Mouse (Mus musculus): ENCODE measurements at regions not wholly inside any gene's neighbourhood (a gene's known extent, or its start where the extent isn't known, plus 50 kb on each side); places are given as distances from the start of the nearest gene placed in this dataset.

DNA sequence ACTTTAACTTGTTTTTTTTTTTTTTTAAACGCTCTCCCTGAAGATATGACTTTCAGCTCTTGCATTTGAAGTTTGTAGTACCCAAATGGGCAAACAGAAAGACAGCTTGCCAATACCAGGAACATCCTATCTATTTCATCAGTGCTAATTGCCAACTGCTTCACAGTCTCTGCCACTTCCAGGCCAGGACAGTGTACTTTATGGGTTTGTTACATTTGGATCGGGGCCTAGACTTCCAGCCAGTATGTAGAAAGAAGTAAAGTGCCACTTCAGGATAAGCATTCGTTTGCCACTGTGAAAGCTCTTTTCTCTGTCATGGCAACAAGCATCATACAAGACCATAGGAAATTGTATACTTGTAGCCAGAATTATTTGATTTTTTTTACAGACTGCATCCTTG lies 439.6 kb upstream of the Atp2b1 start:
- no peak overlapping the region for H3K4me3 ChIP-seq (ENCODE audit: control insufficient read depth in 1 of 2, insufficient read depth in 1 of 2, low read depth in 1 of 2, low read length in 2 of 2)
- WGBS = 51% methylated on average over 3 of the region's 3 CpGs
- no peak overlapping the region for H3K4me2 ChIP-seq (ENCODE audit: low read length)
- no peaks in the 10 kb centered on the region for H3K9me3 ChIP-seq (ENCODE audit: control insufficient read depth, low read length)
- H3K4me1 ChIP-seq (ENCODE audit: control insufficient read depth in 2 of 2, insufficient read depth in 2 of 2, low read length in 2 of 2) = no peaks in the 10 kb centered on the region
- ATAC-seq (ENCODE audit: insufficient number of reproducible peaks, insufficient read depth, low FRiP score, low read depth) = no peak
- no peaks in the 10 kb centered on the region for H3K27me3 ChIP-seq (ENCODE audit: control insufficient read depth, insufficient read depth, low read length)
- no peak overlapping the region for H3K27ac ChIP-seq (replicated peaks in 1 of 2; ENCODE audit: control insufficient read depth in 1 of 2, insufficient read depth in 1 of 2, low read depth in 2 of 2, low read length in 2 of 2)
- no peaks in the 10 kb centered on the region for H3K36me3 ChIP-seq (ENCODE audit: control insufficient read depth, insufficient read depth, low read length)
- H3K9ac ChIP-seq (ENCODE audit: low read length) = no peak overlapping the region

DNA sequence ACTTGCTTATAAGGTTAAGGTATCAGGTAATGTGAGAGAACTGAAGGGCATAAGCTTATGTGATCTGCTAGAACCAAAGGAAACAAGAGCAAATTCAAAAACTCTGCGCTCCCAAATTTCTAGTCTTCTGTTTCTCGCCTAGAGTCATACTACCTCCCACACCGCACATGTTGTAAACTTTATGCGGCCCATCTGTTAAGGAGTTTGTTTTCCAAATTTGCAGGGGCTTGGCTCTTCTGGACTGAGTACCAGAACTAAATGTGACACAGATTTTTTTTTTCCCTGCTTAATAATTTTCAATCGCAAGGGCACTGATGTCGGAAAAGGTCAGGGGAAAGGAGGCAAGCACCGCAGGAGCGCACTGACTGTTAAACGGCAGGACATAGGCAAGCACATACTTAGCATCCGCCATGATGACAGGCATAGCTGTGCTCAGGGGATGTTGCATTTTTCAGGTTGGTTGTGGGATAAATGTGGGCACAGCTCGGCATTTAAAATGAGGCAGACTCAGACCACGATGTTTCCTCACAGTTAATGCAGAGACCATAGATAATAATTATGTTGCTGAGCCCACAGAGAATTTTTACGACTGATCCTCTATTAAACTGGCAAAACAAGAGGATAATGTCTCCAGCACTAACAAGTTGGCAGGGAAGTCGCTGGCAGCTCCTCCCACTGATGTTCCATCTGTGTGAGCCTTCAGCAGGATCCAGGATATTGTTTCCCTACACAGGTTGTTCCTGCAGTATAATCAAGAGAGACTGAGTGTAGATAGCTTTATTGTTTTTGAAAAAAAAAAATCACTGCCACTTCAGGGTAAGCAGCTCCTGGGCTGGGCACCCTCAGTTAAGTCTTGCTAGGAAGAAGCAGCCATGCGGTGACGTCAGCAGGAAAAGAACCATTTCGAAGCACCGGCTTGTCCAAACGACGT lies 428.2 kb upstream of the Atp2b1 start:
- Histone ChIP-seq H3K4me2 (ENCODE audit: low read length) (no peak overlapping the region), H3K4me3 (ENCODE audit: control insufficient read depth in 1 of 2, insufficient read depth in 1 of 2, low read depth in 1 of 2, low read length in 2 of 2) (no peak overlapping the region), H3K9me3 (ENCODE audit: control insufficient read depth, low read length) (no peaks in the 10 kb centered on the region), H3K27ac (replicated peaks in 1 of 2; ENCODE audit: control insufficient read depth in 1 of 2, insufficient read depth in 1 of 2, low read depth in 2 of 2, low read length in 2 of 2) (no peak overlapping the region), H3K27me3 (ENCODE audit: control insufficient read depth, insufficient read depth, low read length) (no peaks in the 10 kb centered on the region), H3K4me1 (ENCODE audit: control insufficient read depth in 2 of 2, insufficient read depth in 2 of 2, low read length in 2 of 2) (no peaks in the 10 kb centered on the region), H3K9ac (ENCODE audit: low read length) (no peak overlapping the region), H3K36me3 (ENCODE audit: control insufficient read depth, insufficient read depth, low read length) (no peaks in the 10 kb centered on the region)
- no peak for ATAC-seq (ENCODE audit: insufficient number of reproducible peaks, insufficient read depth, low FRiP score, low read depth)
- WGBS = 86% methylated on average over 20 of the region's 20 CpGs

DNA sequence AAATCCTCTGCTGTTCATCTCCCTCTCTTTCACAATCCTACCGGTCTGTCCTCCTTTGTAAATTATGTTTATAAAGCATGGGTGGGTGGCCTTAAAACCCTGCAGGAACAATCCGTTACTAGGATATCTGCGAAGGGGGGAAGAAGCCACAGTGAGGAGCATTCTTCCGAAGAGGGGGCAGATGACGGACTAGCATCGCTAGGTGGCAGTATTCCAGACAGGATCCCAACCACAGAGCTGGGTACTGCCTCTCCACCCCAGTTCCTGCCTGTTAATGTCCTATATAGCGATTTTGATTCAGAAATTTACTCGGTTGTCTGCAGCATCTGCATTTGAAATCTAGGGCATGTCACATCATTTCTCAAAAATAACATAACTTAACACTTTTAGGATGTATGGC lies 419.9 kb upstream of the Atp2b1 start:
- no peaks in the 10 kb centered on the region for H3K36me3 ChIP-seq (ENCODE audit: control insufficient read depth, insufficient read depth, low read length)
- H3K4me3 ChIP-seq (ENCODE audit: control insufficient read depth in 1 of 2, insufficient read depth in 1 of 2, low read depth in 1 of 2, low read length in 2 of 2) = no peak overlapping the region
- H3K4me2 ChIP-seq (ENCODE audit: low read length) = no peak overlapping the region
- ATAC-seq (ENCODE audit: insufficient number of reproducible peaks, insufficient read depth, low FRiP score, low read depth) = no peak
- 8% methylated on average over 8 of the region's 8 CpGs for WGBS
- H3K4me1 ChIP-seq (ENCODE audit: control insufficient read depth in 2 of 2, insufficient read depth in 2 of 2, low read length in 2 of 2) = no peaks in the 10 kb centered on the region
- H3K9me3 ChIP-seq (ENCODE audit: control insufficient read depth, low read length) = no peaks in the 10 kb centered on the region
- no peaks in the 10 kb centered on the region for H3K27me3 ChIP-seq (ENCODE audit: control insufficient read depth, insufficient read depth, low read length)
- no peak overlapping the region for H3K27ac ChIP-seq (replicated peaks in 1 of 2; ENCODE audit: control insufficient read depth in 1 of 2, insufficient read depth in 1 of 2, low read depth in 2 of 2, low read length in 2 of 2)
- no peak overlapping the region for H3K9ac ChIP-seq (ENCODE audit: low read length)

DNA sequence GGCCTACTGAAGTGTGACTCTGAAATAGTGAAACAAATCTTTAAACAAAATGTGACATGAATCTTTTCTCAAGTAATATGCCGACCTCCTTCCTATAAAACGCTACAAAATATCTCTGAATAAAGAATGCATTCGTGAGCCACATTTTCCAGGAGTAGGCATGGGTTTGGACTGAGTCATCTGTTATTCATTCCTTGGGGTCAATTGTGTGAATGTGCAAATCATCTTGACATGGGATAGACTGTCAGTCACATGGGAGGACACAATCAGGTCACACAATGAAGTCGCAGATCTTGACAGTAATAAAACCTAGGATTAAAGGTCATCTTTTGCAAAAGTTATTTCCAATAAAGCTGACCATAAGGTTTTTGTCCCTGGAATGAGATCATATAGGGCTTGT lies 418.0 kb upstream of the Atp2b1 start:
- ATAC-seq (ENCODE audit: insufficient number of reproducible peaks, insufficient read depth, low FRiP score, low read depth) = no peak
- H3K9me3 ChIP-seq (ENCODE audit: control insufficient read depth, low read length) = no peaks in the 10 kb centered on the region

DNA sequence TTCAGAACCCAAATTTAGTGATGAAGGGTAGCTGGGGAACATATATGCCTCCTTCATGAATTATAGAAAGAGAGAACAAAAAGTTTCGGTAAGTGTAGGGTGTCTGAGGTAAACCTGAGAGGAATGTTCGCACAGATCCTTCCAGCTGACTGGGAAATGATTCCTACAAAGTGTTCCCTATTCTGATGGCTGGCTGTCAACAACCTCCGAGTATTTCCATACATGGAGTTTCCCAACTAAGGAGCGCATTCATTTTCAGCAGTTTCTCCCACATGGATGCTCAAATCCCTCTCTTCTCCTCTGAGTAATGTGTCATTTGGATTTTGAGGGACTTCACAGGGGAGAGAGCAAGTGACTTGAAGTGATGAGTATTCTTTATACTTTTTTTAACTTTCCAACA lies 413.9 kb upstream of the Atp2b1 start:
- H3K27ac ChIP-seq (replicated peaks in 1 of 2; ENCODE audit: control insufficient read depth in 1 of 2, insufficient read depth in 1 of 2, low read depth in 2 of 2, low read length in 2 of 2) = no peak overlapping the region
- no peak overlapping the region for H3K4me3 ChIP-seq (ENCODE audit: control insufficient read depth in 1 of 2, insufficient read depth in 1 of 2, low read depth in 1 of 2, low read length in 2 of 2)
- no peak overlapping the region for H3K4me2 ChIP-seq (ENCODE audit: low read length)
- no peaks in the 10 kb centered on the region for H3K4me1 ChIP-seq (ENCODE audit: control insufficient read depth in 2 of 2, insufficient read depth in 2 of 2, low read length in 2 of 2)
- no peak overlapping the region for H3K9ac ChIP-seq (ENCODE audit: low read length)
- 74% methylated on average over 4 of the region's 4 CpGs for WGBS
- H3K27me3 ChIP-seq (ENCODE audit: control insufficient read depth, insufficient read depth, low read length) = no peaks in the 10 kb centered on the region
- no peak for ATAC-seq (ENCODE audit: insufficient number of reproducible peaks, insufficient read depth, low FRiP score, low read depth)
- H3K9me3 ChIP-seq (ENCODE audit: control insufficient read depth, low read length) = no peaks in the 10 kb centered on the region
- no peaks in the 10 kb centered on the region for H3K36me3 ChIP-seq (ENCODE audit: control insufficient read depth, insufficient read depth, low read length)

More for the DNA sequence above, 418.0 kb upstream of the Atp2b1 start:
- Histone ChIP-seq H3K4me3 (ENCODE audit: control insufficient read depth in 1 of 2, insufficient read depth in 1 of 2, low read depth in 1 of 2, low read length in 2 of 2) (no peak overlapping the region), H3K9ac (ENCODE audit: low read length) (no peak overlapping the region), H3K36me3 (ENCODE audit: control insufficient read depth, insufficient read depth, low read length) (no peaks in the 10 kb centered on the region), H3K27ac (replicated peaks in 1 of 2; ENCODE audit: control insufficient read depth in 1 of 2, insufficient read depth in 1 of 2, low read depth in 2 of 2, low read length in 2 of 2) (no peak overlapping the region), H3K4me2 (ENCODE audit: low read length) (no peak overlapping the region), H3K4me1 (ENCODE audit: control insufficient read depth in 2 of 2, insufficient read depth in 2 of 2, low read length in 2 of 2) (no peaks in the 10 kb centered on the region), H3K27me3 (ENCODE audit: control insufficient read depth, insufficient read depth, low read length) (no peaks in the 10 kb centered on the region)
- 76% methylated on average over 4 of the region's 4 CpGs for WGBS

DNA sequence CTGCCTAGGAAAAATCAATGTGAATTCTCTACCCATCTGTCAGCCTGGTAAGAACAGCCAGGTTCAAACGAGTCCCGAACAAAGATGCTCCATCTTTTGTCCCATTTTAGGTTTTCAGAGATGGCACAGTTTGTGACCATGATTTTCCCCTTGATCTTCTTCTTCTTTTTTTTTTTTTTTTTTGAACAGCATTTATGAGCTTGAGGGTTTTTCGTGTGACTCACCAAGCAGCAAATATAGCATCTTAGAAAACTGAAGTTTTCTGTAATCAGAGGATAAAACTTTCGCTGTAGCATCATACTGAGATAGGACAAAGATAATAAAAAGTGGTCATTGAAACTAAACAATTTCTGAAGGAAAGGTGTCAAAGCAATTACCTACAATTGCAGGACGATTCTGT lies 412.6 kb upstream of the Atp2b1 start:
- Histone ChIP-seq H3K9me3 (ENCODE audit: control insufficient read depth, low read length) (no peaks in the 10 kb centered on the region), H3K27ac (replicated peaks in 1 of 2; ENCODE audit: control insufficient read depth in 1 of 2, insufficient read depth in 1 of 2, low read depth in 2 of 2, low read length in 2 of 2) (no peak overlapping the region), H3K4me2 (ENCODE audit: low read length) (no peak overlapping the region), H3K27me3 (ENCODE audit: control insufficient read depth, insufficient read depth, low read length) (no peaks in the 10 kb centered on the region), H3K4me1 (ENCODE audit: control insufficient read depth in 2 of 2, insufficient read depth in 2 of 2, low read length in 2 of 2) (no peaks in the 10 kb centered on the region), H3K9ac (ENCODE audit: low read length) (no peak overlapping the region), H3K4me3 (ENCODE audit: control insufficient read depth in 1 of 2, insufficient read depth in 1 of 2, low read depth in 1 of 2, low read length in 2 of 2) (no peak overlapping the region), H3K36me3 (ENCODE audit: control insufficient read depth, insufficient read depth, low read length) (no peaks in the 10 kb centered on the region)
- no peak for ATAC-seq (ENCODE audit: insufficient number of reproducible peaks, insufficient read depth, low FRiP score, low read depth)
- WGBS = 75% methylated on average over 5 of the region's 5 CpGs

DNA sequence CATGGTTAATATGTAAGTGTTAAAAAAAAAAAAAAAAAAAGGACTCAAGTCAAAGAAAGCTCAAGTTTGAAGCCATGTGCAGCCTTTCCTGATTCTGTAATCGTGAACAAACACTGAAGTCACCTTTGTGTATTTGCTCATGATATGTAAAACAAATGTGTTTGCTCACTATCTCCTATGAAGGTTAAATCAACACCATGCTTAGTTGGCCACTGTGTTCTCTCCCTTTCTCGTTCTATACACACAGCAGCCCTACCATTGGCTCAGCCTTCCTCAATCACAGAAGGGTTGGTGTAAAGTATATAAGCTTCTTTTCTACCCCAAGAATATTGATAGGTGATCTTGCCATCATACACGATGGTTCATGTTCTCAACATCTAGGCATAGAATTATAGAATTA lies 409.7 kb upstream of the Atp2b1 start:
- WGBS = 76% methylated on average over 3 of the region's 3 CpGs
- Histone ChIP-seq H3K9ac (ENCODE audit: low read length) (no peak overlapping the region), H3K9me3 (ENCODE audit: control insufficient read depth, low read length) (no peaks in the 10 kb centered on the region), H3K4me1 (ENCODE audit: control insufficient read depth in 2 of 2, insufficient read depth in 2 of 2, low read length in 2 of 2) (no peaks in the 10 kb centered on the region), H3K36me3 (ENCODE audit: control insufficient read depth, insufficient read depth, low read length) (no peaks in the 10 kb centered on the region), H3K4me2 (ENCODE audit: low read length) (no peak overlapping the region), H3K4me3 (ENCODE audit: control insufficient read depth in 1 of 2, insufficient read depth in 1 of 2, low read depth in 1 of 2, low read length in 2 of 2) (no peak overlapping the region), H3K27me3 (ENCODE audit: control insufficient read depth, insufficient read depth, low read length) (no peaks in the 10 kb centered on the region), H3K27ac (replicated peaks in 1 of 2; ENCODE audit: control insufficient read depth in 1 of 2, insufficient read depth in 1 of 2, low read depth in 2 of 2, low read length in 2 of 2) (no peak overlapping the region)
- ATAC-seq (ENCODE audit: insufficient number of reproducible peaks, insufficient read depth, low FRiP score, low read depth) = no peak
